Mouse (Mus musculus): ENCODE results near the gene Cldn7. TPM values are rescaled to one million over a fixed set of nuclear protein-coding genes. Genes with fewer than 3 reads are reported as not detected.

Cldn7 gene
- polyA plus RNA-seq, 1 experiment = 106 TPM

DNA sequence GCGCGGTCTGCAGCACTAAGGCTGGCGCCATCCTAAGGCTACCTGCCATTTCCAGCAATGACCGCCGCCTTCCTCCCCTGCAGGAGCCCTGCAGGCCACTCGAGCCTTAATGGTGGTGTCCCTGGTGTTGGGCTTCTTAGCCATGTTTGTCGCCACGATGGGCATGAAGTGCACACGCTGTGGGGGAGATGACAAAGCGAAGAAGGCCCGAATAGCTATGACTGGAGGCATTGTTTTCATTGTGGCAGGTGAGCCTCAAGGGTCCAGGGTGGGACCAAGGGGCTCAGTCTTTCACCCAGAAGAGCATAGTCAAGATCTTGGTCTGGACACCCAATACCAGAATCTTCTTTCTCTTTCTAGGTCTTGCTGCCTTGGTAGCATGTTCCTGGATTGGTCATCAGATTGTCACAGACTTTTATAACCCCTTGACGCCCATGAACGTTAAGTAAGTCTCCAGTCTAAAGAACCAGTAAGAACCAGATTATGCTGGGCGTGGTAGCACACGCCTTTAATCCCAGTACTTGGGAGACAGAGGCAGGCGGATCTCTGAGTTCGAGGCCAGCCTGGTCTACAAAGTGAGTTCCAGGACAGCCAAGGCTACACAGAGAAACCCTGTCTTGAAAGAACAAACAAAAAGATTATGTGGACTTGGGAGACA, 2.4 kb downstream of the Cldn7 start:
- Histone ChIP-seq H3K9ac (ENCODE audit: low read depth, poor library complexity, severe bottlenecking) (peak overlapping the region; percentile 49), H3K4me3 (ENCODE audit: low read depth, low read length) (peak overlapping the region; percentile 68), H3K36me3 (ENCODE audit: control insufficient read depth, insufficient read depth, low read length, poor library complexity, severe bottlenecking) (peaks cover 29% of the 10 kb centered on the region), H3K4me1 (ENCODE audit: control insufficient read depth, insufficient read depth, low read length) (no peaks in the 10 kb centered on the region), H3K27me3 (ENCODE audit: control insufficient read depth, insufficient read depth, low read length, poor library complexity, severe bottlenecking) (no peaks in the 10 kb centered on the region), H3K27ac (ENCODE audit: insufficient read depth, low read length) (no peak overlapping the region), H3K9me3 (replicated peaks; ENCODE audit: control insufficient read depth, insufficient read depth, low read length, poor library complexity, severe bottlenecking) (no peaks in the 10 kb centered on the region)
- no peak for TF ChIP-seq CTCF (IDR thresholded peaks at IDR 0.05; ENCODE audit: low read depth, low read length)
- TF ChIP-seq POLR2A (IDR thresholded peaks at IDR 0.05; ENCODE audit: insufficient read depth, low read length) = no peak

DNA sequence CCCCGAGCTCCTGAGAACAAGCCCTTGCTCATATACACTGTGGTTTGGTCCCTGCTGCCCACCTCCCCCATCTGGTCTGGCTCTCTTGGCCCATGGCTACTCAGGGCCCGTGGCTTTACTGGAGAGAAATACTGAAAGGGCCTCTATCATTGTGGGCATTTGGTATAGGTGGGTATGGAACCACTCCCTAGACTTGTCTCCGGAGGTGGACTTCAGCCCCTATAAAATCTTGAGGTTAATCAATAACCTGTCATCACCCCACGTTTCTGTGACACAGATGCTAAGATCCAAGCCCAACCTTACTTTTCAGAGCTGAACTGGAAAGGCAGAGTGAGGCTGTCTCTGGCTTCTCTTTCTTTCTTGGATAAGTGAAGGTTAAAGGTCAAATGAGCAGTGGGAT, 4.2 kb downstream of the Cldn7 start:
- Histone ChIP-seq H3K27me3 (ENCODE audit: control insufficient read depth, insufficient read depth, low read length, poor library complexity, severe bottlenecking) (no peaks in the 10 kb centered on the region), H3K4me3 (ENCODE audit: low read depth, low read length) (no peak overlapping the region), H3K36me3 (ENCODE audit: control insufficient read depth, insufficient read depth, low read length, poor library complexity, severe bottlenecking) (peaks cover 44% of the 10 kb centered on the region), H3K9ac (ENCODE audit: low read depth, poor library complexity, severe bottlenecking) (no peak overlapping the region), H3K4me1 (ENCODE audit: control insufficient read depth, insufficient read depth, low read length) (no peaks in the 10 kb centered on the region), H3K27ac (ENCODE audit: insufficient read depth, low read length) (no peak overlapping the region), H3K9me3 (replicated peaks; ENCODE audit: control insufficient read depth, insufficient read depth, low read length, poor library complexity, severe bottlenecking) (no peaks in the 10 kb centered on the region)
- TF ChIP-seq CTCF (IDR thresholded peaks at IDR 0.05; ENCODE audit: low read depth, low read length) = no peak
- no peak for TF ChIP-seq EP300 (IDR thresholded peaks at IDR 0.05; ENCODE audit: insufficient read depth, low read depth, low read length)
- TF ChIP-seq POLR2A (IDR thresholded peaks at IDR 0.05; ENCODE audit: insufficient read depth, low read length) = no peak

DNA sequence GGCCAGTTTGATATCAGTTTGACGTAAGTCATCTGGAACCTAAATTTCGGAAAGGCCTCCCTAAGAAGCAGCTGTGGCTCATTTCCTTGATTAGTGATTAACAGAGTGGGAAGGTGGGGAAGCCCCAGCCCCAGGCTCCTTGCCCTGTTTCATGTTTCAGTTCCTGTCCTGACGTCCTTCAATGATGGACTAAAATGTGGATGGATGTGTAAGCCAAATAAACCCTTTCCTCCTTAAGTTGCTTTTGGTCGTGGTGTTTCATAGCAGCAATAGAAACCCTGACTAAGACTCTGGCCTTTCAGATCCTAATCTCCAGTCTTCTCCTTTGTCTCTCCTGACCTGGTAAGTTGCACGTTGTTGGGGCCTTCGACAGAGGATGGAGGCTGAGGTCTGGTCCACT, 5.6 kb downstream of the Cldn7 start:
- TF ChIP-seq POLR2A (IDR thresholded peaks at IDR 0.05; ENCODE audit: insufficient read depth, low read length) (no peak), EP300 (IDR thresholded peaks at IDR 0.05; ENCODE audit: insufficient read depth, low read depth, low read length) (no peak), CTCF (IDR thresholded peaks at IDR 0.05; ENCODE audit: low read depth, low read length) (no peak)
- Histone ChIP-seq H3K9ac (ENCODE audit: low read depth, poor library complexity, severe bottlenecking) (no peak overlapping the region), H3K27ac (ENCODE audit: insufficient read depth, low read length) (no peak overlapping the region), H3K9me3 (replicated peaks; ENCODE audit: control insufficient read depth, insufficient read depth, low read length, poor library complexity, severe bottlenecking) (no peaks in the 10 kb centered on the region), H3K27me3 (ENCODE audit: control insufficient read depth, insufficient read depth, low read length, poor library complexity, severe bottlenecking) (no peaks in the 10 kb centered on the region), H3K4me1 (ENCODE audit: control insufficient read depth, insufficient read depth, low read length) (no peaks in the 10 kb centered on the region), H3K36me3 (ENCODE audit: control insufficient read depth, insufficient read depth, low read length, poor library complexity, severe bottlenecking) (peaks cover 55% of the 10 kb centered on the region), H3K4me3 (ENCODE audit: low read depth, low read length) (no peak overlapping the region)

DNA sequence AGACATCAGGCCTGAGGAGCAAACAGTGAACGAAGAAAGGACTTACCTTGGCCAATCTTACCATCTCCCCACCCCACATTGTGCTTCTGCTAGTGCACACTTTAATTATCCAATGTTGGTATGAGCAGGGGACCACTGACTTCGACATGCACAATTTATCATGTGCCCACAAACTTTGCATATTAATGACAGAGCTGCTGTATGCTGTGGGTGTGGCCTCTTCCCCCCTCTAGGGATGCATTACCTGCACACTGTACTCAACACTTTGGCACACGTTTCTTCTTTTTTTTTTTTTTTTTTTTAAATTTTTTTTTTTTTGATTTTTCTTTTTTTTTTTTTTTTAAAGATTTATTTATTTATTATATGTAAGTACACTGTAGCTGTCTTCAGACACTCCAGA, 6.2 kb downstream of the Cldn7 start:
- H3K36me3 ChIP-seq (ENCODE audit: control insufficient read depth, insufficient read depth, low read length, poor library complexity, severe bottlenecking) = peaks cover 61% of the 10 kb centered on the region
- TF ChIP-seq EP300 (IDR thresholded peaks at IDR 0.05; ENCODE audit: insufficient read depth, low read depth, low read length) (no peak), POLR2A (IDR thresholded peaks at IDR 0.05; ENCODE audit: insufficient read depth, low read length) (no peak), CTCF (IDR thresholded peaks at IDR 0.05; ENCODE audit: low read depth, low read length) (no peak)
- no peak overlapping the region for H3K9ac ChIP-seq (ENCODE audit: low read depth, poor library complexity, severe bottlenecking)
- H3K9me3 ChIP-seq (replicated peaks; ENCODE audit: control insufficient read depth, insufficient read depth, low read length, poor library complexity, severe bottlenecking) = no peaks in the 10 kb centered on the region
- H3K27ac ChIP-seq (ENCODE audit: insufficient read depth, low read length) = no peak overlapping the region
- no peaks in the 10 kb centered on the region for H3K27me3 ChIP-seq (ENCODE audit: control insufficient read depth, insufficient read depth, low read length, poor library complexity, severe bottlenecking)
- H3K4me1 ChIP-seq (ENCODE audit: control insufficient read depth, insufficient read depth, low read length) = no peaks in the 10 kb centered on the region
- H3K4me3 ChIP-seq (ENCODE audit: low read depth, low read length) = no peak overlapping the region

DNA sequence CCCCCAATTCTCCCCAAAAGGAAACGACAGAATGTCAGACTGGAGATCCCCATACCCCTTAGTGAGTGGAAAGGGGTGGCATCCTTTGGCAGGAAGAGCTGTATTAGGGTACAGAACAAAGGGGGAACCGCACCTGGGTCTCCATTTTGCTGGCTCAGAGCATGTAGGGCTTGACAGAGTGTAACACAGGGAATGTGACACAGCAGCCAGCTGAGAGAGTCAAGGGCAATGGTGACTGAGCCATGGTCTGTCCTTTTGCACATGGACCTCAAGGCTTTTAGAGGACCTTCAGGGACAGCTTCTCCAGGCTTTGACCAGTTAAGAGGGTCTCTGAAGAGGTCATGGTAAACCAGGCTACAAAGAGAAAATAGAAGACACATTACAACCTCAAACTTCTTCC, 10.3 kb downstream of the Cldn7 start:
- TF ChIP-seq EP300 (IDR thresholded peaks at IDR 0.05; ENCODE audit: insufficient read depth, low read depth, low read length) (no peak), POLR2A (IDR thresholded peaks at IDR 0.05; ENCODE audit: insufficient read depth, low read length) (no peak), CTCF (IDR thresholded peaks at IDR 0.05; ENCODE audit: low read depth, low read length) (no peak)
- Histone ChIP-seq H3K36me3 (ENCODE audit: control insufficient read depth, insufficient read depth, low read length, poor library complexity, severe bottlenecking) (peaks cover 51% of the 10 kb centered on the region), H3K9me3 (replicated peaks; ENCODE audit: control insufficient read depth, insufficient read depth, low read length, poor library complexity, severe bottlenecking) (no peaks in the 10 kb centered on the region), H3K9ac (ENCODE audit: low read depth, poor library complexity, severe bottlenecking) (no peak overlapping the region), H3K4me1 (ENCODE audit: control insufficient read depth, insufficient read depth, low read length) (no peaks in the 10 kb centered on the region), H3K27ac (ENCODE audit: insufficient read depth, low read length) (no peak overlapping the region), H3K4me3 (ENCODE audit: low read depth, low read length) (no peak overlapping the region), H3K27me3 (ENCODE audit: control insufficient read depth, insufficient read depth, low read length, poor library complexity, severe bottlenecking) (no peaks in the 10 kb centered on the region)

DNA sequence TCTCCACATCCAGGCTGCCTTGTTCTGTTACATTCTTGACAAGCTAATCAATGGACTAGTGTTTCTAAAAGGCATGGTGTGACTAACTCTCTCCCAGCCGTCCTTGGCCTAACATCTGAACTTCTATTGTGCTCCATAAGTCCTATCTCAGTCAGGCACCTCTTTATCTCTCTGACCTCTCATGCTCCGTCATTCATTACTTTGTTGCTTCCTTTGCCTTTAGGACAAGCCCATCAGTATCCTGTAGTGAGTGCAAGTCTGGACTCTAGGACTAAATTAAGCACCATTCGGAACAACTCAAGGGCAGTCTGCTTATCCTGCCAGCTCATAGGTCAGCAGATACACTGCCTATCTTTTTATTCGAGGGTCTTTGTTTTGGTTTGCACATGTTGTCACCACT, 11.7 kb downstream of the Cldn7 start:
- no peaks in the 10 kb centered on the region for H3K4me1 ChIP-seq (ENCODE audit: control insufficient read depth, insufficient read depth, low read length)
- no peak for TF ChIP-seq EP300 (IDR thresholded peaks at IDR 0.05; ENCODE audit: insufficient read depth, low read depth, low read length)
- no peak for TF ChIP-seq CTCF (IDR thresholded peaks at IDR 0.05; ENCODE audit: low read depth, low read length)
- TF ChIP-seq POLR2A (IDR thresholded peaks at IDR 0.05; ENCODE audit: insufficient read depth, low read length) = no peak
- H3K4me3 ChIP-seq (ENCODE audit: low read depth, low read length) = no peak overlapping the region
- H3K27ac ChIP-seq (ENCODE audit: insufficient read depth, low read length) = no peak overlapping the region
- H3K27me3 ChIP-seq (ENCODE audit: control insufficient read depth, insufficient read depth, low read length, poor library complexity, severe bottlenecking) = no peaks in the 10 kb centered on the region
- H3K9ac ChIP-seq (ENCODE audit: low read depth, poor library complexity, severe bottlenecking) = no peak overlapping the region
- peaks cover 45% of the 10 kb centered on the region for H3K36me3 ChIP-seq (ENCODE audit: control insufficient read depth, insufficient read depth, low read length, poor library complexity, severe bottlenecking)
- no peaks in the 10 kb centered on the region for H3K9me3 ChIP-seq (replicated peaks; ENCODE audit: control insufficient read depth, insufficient read depth, low read length, poor library complexity, severe bottlenecking)

Measured in ES-Bruce4 (cell line).